Mouse (Mus musculus) frontal cortex, postnatal 36 days (tissue): Measurements from ENCODE around the gene H3f3b.
"Not testable (repeated sequence)": the region's sequence is repeated elsewhere in the genome, so short reads cannot be mapped to it uniquely, and the experiment has no call there.

Experiments
- DNase-seq, 2 experiments: peaks; one replicate each; pipeline ENCODE4 v3.0.0; 2022; ENCODE audit warnings: low spot score in 2 of 2

Gene H3f3b

DNA sequence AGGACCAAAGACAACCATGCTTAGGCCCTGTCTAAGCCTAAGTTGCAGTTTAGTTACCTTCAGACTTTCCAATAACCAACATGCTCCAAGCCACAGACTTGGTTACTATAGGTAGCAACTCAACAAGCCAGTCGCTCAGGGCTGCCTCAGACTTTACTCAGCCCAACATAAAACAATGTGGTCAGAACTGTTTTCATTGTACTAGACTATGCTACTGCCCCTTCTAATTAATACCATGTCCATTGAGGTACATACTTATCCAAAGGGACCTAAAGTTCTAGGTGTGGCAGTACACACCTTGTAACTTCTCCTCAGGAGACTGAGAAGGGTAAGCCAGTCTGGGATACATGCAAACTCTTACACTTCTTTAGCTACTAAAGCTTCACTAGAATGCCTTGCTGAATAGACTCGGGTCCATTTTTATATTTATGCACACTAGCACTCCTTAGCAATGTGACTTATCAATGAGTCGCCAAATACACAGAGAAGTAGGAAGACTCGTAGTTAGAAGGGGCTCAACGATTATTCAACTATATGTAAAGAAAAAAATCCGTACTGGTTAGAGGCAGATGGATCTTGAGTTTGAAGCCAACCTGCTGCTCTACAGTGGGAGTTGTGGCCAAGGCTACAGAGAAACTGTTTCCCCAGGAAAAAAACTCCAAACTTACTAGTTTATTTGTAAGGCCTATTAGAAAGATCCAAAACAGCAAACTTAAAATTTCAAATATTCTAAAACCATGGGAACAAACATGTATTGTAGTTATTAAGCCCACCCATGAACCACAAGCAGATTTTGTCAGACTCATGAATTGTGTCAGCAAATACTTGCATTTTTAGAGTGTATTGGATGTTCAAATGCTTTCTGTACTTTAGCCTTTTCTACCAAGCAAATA, 6.2 kb downstream of the H3f3b start:
- no peak for DNase-seq

DNA sequence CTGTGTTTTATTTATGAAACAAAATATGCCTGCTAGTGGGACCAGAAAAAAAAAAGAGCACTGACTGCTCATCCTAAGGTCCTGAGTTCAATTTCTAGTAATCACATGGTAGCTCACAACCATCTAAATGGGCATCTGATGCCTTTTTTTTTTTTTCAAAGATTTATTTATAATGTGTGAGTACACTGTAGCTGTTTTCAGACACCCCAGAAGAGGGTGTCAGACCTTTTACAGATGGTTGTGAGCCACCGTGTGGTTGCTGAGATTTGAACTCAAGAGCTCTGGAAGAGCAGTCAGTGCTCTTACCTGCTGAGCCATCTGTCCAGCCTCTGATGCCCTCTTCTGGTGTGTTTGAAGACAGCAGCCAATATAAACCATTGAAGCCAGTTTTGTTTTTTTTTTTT, 7.2 kb downstream of the H3f3b start:
- DNase-seq, result no peak

DNA sequence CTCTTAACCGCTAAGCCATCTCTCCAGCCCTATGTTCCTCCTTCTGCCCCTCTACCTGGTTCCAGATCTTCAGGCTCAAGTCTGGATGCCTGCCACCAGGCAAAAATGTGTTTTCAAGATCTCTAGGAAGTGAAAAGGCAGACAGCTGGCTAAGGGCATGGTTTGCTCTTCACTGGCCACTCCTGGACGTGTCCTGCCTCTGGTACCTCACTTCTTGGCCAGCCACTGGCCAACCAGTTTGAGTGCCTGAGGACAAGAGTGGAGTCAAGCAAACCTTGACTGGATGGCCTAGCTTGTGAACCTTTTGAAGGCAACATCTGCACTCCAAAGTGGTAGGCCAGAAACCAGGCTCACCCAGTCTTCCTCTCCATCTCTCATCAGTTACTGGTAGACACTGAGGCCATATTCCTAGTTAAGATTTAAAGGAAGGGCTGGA, 7.8 kb downstream of the H3f3b start:
- no peak for DNase-seq

- no peak for DNase-seq
Measured at GRCm38 (mm10) chr11:116019360-116019791, 8.4 kb downstream of the H3f3b start.

DNA sequence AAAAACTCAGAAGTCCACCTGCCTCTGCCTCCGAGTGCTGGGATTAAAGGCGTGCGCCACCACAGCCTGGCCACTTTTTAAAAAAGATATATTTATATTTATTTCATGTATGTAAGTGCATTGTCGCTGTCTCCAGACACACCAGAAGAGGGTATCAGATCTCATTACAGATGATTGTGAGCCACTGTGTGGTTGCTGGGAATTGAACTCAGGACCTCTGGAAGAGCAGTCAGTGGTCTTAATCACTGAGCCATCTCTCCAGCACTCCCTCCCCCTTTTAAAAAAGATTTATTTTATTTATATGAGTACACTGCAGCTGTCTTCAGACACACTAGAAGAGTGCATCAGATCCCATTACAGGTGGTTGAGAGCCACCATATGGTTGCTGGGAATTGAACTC, 8.9 kb downstream of the H3f3b start:
- DNase-seq, result not testable (repeated sequence)

DNA sequence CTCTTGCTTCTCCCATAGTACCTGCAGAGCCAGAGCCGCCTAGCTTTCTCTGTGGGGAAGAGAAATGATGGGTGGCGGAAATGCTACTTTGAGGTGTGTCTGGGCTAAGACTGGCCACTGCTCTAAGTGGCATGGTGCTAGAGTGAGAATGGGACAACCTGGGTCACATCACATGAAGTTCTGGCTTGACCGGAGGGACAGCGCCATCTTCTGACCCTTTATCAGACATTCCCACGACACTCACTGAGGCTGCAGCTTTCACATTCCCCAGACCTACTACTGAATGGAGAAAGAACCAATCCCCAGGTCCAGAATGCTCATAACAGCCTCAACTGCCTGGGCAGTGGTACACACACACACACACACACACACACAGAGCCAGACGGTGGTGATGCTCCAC, 9.7 kb downstream of the H3f3b start:
- DNase-seq, result no peak

DNA sequence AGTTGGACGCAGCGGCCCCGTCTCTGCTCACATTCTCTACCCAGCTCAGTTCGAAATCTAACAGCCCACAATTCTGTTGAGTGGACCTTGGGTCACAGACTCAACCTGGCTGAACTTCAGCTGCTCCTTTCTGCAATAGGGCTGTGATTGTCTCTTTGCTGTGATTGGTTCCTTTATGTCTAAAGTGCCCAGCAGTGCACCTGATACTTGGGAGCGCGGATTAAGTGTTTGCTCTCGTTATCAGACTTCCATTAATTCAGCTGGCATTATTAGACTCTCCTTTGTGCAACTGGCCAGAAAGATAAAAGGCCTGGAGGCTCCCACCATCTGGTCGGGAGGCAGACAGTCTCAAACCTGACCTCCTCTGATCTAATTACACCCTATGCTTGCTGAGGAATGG, 12.9 kb downstream of the H3f3b start:
- DNase-seq, result no peak

DNA sequence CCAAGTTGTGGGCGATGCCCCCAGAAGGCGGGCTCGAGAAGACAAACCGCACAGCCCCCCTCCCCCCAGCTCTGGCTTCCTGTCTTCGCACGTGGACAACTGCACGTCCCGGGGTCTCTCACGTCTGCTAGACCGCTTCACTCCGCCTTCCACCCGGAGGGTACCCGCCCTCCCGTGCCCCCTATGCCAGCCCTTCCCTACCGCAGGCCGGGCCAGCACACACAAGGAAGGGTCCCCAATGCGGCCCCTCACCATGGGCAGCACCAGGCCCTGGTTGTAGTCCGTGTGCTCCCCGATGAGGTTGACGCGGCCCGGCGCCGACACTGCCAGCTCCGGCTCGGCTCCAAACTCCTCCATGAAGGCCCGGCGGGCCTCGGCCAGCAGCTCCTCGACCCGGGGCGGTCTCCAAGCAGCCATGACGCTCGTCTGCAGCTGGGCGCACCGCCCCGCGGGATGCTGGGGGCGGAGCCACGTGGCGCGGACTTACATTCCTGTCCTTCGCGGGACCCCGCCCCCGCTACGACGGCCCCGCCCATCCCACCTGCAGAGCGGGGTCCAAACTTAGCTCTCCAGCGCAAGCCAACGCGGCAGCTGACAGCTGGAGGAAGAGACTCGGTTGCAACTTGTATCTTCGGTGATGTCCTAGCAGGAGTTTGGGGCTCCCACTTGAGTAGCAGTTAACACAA, 15.4 kb downstream of the H3f3b start, which contains the start of gene Galk1:
TSS of gene Galk1 (minus strand) at position 458 of the 686 bp plus-strand sequence.
- DNase-seq, result peak; percentile 73 to 85

DNA sequence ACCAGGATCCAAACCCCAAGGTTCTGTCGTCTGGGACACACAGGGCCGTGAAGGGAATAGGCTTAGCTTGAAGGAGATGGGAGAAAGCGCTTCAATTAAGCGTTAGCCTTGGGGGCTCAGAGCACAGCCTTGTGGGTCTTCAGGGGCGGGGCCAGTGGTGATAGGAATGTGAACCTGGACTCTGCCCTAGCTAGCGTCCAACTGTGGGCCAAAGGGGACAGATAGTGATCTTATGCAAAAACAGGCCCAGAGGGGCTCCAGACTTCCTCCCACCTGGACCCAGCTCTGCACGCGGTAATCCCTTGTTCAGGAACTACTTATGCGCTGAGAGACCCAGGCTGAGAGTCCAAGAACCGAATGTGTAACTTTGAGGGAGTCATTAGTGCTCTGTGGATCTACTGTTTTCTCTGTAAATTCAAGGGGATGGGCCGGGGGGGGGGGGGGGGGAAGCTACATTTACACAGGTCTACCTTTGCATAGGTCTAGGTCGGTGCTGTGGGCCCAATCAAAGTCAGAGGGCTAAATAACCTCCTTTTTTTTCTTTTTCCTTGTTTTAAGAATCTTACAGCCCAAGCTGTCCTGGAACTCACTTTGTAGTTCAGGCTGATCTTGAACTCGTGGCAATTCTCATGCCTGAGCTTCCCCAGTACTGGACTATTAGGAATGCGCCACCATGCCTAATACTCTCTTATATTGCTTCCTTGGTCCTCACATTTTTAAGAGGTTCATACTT, 16.1 kb downstream of the H3f3b start:
- DNase-seq, result no peak

DNA sequence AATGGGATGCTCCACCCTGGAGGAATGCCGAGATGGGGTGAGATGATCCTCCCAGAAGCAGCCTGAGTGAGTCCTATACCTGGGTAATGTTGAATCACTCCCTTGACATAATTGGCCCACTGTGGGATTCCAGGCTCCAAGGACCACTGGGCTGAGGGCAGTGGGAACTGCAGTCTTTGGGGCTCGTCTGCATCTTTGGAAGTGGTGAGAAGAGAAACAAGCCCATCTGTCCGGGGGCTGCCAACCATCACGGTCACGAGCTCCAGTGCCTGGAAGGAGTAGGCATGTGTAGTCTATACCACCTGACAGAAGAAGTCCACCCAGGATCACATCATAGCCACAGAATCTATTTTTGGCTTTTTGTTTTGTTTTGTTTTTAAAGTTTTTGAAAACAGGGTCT, 16.8 kb downstream of the H3f3b start:
- no peak for DNase-seq

- no peak for DNase-seq
Measured at GRCm38 (mm10) chr11:116010146-116010545, 17.6 kb downstream of the H3f3b start.

DNA sequence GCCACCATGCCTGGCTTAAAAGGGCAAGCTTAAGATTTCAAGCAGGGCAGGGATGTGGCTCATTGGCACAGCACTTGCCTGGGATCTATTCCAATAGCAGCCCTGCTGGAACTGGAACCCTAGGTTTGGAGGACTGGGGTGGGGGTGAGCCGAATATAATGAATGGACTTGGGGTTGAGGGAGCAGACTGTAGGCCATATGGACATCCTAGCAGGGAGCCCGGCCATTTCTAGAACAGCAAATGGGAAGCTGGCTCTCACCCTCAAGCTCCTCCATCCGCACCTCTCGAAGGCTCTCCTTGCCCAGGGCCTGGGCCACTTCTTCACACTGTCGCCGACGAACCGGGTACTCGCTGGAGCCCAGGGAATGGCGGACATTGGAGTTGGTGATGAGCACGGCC, 18.1 kb downstream of the H3f3b start:
- DNase-seq, result no peak

GRCm38 (mm10) chr11:116008832-116009375, 18.9 kb downstream of the H3f3b start:
- no peak for DNase-seq

DNA sequence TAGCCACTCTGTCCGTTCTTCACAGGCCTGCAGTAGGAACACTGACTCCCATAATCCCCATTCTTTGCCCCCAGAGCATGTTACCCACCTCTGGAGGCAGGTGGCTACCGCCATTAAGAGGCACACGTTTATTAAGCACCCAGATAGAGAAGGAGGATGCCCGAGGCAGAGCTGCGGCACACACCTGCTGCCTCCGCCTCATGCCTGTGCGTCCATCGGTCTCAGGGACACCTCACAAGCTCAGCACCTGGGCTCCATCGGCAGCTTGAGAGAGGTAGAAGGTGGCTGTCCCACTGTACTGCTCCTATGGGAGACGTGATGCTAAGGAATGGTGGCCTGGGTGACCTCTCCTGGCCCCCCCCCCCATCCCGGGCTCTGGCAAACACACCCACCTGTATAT, 19.4 kb downstream of the H3f3b start:
- DNase-seq, result no peak

DNA sequence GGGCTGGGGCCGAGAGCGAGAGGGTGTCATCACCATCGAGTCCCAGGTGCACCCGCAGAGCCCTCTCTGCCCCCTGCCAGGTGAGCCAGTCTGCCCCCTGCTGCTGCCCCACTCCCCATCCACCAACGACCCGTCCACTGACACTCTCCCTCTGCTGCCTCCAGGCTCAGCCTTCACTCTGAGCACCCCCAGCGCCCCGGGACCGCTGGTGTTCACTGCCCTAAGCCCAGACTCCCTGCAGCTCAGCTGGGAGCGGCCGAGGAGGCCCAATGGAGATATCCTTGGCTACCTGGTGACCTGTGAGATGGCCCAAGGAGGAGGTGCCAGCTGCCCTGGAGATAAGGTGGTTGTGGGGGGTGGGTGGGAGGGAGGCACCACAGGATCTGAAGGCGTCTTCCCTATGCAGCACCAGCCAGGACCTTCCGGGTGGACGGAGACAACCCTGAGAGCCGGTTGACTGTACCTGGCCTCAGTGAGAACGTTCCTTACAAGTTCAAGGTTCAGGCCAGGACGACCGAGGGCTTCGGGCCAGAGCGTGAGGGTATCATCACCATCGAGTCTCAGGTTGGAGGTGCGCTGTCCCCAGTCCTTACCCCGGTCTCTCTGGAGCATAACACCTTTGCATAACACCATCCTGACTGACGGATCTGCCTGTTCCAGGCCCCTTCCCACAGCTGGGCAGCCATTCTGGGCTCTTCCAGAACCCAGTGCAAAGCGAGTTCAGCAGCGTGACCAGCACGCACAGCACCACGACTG, 20.5 kb downstream of the H3f3b start:
- DNase-seq, result no peak

DNA sequence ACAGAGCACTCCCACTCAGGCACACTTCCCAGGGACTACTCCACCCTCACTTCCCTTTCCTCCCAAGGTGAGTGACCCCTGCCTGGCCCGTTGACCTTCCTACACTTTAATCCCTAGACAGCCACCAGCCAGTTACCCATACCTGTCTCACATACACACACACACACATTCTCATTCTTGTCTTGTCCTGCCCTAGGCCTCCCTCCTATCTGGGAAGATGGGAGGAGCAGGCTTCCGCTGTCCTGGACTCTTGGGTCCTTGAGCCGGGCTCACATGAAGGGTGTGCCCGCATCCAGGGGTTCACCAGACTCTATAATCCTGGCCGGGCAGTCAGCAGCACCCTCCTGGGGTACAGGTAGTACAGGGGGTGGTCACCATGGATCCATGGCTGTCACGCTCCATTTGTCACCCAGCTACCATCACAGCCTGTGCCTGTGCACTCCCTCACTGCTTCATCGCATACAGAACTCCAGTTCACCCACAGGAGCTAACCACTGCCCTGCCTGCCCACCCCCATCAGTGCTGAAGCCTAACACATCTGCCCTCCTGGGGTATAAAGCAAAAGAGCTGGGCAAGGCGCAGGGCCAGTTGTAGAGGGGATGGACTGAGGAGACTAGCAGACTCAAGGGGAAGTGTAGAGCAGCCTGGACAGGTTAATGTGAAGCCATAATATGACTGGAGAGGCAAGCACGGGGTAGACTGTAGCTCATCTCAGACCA, 21.9 kb downstream of the H3f3b start:
- DNase-seq, result no peak

GRCm38 (mm10) chr11:116004840-116005700, 22.7 kb downstream of the H3f3b start:
- DNase-seq, result peak; percentile 38 to 57

DNA sequence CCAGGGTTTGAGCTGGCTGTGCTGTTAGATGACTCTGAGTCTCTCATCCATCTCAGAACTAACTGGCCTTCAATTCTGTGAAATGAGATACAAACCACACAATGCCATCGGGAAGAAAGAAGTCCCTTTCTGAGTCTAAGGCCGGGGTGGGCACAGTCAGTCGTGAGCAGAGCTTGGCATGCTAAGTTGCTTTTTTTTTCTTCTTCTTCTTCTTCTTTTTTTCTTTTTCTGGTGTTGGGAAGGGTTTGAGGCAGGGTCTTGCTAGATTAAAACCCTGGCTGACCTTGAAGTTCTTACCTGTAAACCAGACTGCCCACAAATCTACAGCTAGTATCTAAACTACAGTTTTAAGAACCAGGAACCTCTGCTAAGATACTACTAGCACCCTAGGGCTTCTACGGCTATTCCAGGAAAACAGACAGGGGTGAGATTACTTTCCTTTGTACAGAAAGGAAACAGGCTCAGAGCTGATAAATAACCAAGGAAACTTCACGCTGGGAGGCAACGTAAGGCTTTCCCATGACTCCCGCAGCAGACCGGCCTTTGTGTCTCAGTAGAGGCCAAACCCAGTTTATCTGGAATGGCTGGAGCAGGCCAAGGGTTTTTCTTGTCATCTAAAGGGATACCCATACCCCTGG, 23.5 kb downstream of the H3f3b start:
- no peak for DNase-seq

DNA sequence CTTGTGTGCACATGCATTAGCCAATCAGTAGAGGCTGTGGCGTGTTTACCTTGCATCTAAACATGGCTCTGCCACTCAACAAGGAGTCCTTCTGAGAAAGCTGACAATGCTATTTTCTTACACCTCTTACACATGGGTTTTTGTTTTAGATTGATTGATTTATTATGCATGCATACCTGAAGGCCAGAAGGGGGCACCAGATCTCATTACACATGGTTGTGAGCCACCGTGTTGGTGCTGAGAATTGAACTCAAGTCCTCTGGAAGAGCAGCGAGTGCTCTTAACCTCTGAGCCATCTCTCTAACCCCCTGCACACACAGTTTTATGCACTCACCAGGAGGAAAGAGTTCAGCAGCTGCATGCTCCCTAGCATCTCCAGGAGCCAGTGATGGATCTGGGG, 24.9 kb downstream of the H3f3b start:
- DNase-seq, result no peak
